Mouse (Mus musculus): ENCODE measurements at regions not wholly inside any gene's neighbourhood (a gene's known extent, or its start where the extent isn't known, plus 50 kb on each side); places are given as distances from the start of the nearest gene placed in this dataset.
A peak's percentile ranks its signal among the peaks of the same experiment; 100 is the strongest.

GRCm38 (mm10) chr13:59393231-59393938, 191.6 kb downstream of the Agtpbp1 start:
- DNase-seq (ENCODE audit: low spot score in 2 of 2) = no peak

GRCm38 (mm10) chr13:59392828-59393227, 192.2 kb downstream of the Agtpbp1 start:
- no peak for DNase-seq (ENCODE audit: low spot score in 2 of 2)

GRCm38 (mm10) chr13:59387627-59388325, 197.3 kb downstream of the Agtpbp1 start:
- no peak for DNase-seq (ENCODE audit: low spot score in 2 of 2)

- DNase-seq (ENCODE audit: low spot score in 2 of 2) = peak in 1 of 2 experiments; percentile 15
Measured at GRCm38 (mm10) chr13:59386935-59387540, 198.0 kb downstream of the Agtpbp1 start.

- no peak for DNase-seq (ENCODE audit: low spot score in 2 of 2)
Measured at GRCm38 (mm10) chr13:59385824-59386223, 199.2 kb downstream of the Agtpbp1 start.

GRCm38 (mm10) chr13:59370141-59370816, 214.7 kb downstream of the Agtpbp1 start:
- no peak for DNase-seq (ENCODE audit: low spot score in 2 of 2)

GRCm38 (mm10) chr13:59368550-59369449, 216.2 kb downstream of the Agtpbp1 start:
- no peak for DNase-seq (ENCODE audit: low spot score in 2 of 2)

GRCm38 (mm10) chr13:59365460-59365859, 219.6 kb downstream of the Agtpbp1 start:
- peak; percentile 63 to 81 for DNase-seq (ENCODE audit: low spot score in 2 of 2)

GRCm38 (mm10) chr13:59363428-59363827, 221.6 kb downstream of the Agtpbp1 start:
- no peak for DNase-seq (ENCODE audit: low spot score in 2 of 2)

- DNase-seq (ENCODE audit: low spot score in 2 of 2) = no peak
Measured at GRCm38 (mm10) chr13:59361323-59361722, 223.7 kb downstream of the Agtpbp1 start.

GRCm38 (mm10) chr13:59360026-59360425, 225.0 kb downstream of the Agtpbp1 start:
- no peak for DNase-seq (ENCODE audit: low spot score in 2 of 2)

GRCm38 (mm10) chr13:59358421-59358820, 226.6 kb downstream of the Agtpbp1 start:
- DNase-seq (ENCODE audit: low spot score in 2 of 2) = no peak

GRCm38 (mm10) chr13:59351461-59351860, 233.6 kb downstream of the Agtpbp1 start:
- DNase-seq (ENCODE audit: low spot score in 2 of 2) = peak in 1 of 2 experiments; percentile 54

GRCm38 (mm10) chr13:59350613-59351150, 234.3 kb downstream of the Agtpbp1 start:
- no peak for DNase-seq (ENCODE audit: low spot score in 2 of 2)

- DNase-seq (ENCODE audit: low spot score in 2 of 2) = no peak
Measured at GRCm38 (mm10) chr13:59348510-59348909, 236.5 kb downstream of the Agtpbp1 start.

GRCm38 (mm10) chr13:59341871-59342270, 243.2 kb downstream of the Agtpbp1 start:
- DNase-seq (ENCODE audit: low spot score in 2 of 2) = peak in 1 of 2 experiments; percentile 51

GRCm38 (mm10) chr13:59338436-59338835, 246.6 kb downstream of the Agtpbp1 start:
- no peak for DNase-seq (ENCODE audit: low spot score in 2 of 2)

GRCm38 (mm10) chr13:59323933-59324332, 261.1 kb downstream of the Agtpbp1 start:
- DNase-seq (ENCODE audit: low spot score in 2 of 2) = no peak

GRCm38 (mm10) chr13:59323441-59323840, 261.6 kb downstream of the Agtpbp1 start:
- no peak for DNase-seq (ENCODE audit: low spot score in 2 of 2)

GRCm38 (mm10) chr13:59320261-59320660, 264.8 kb downstream of the Agtpbp1 start:
- DNase-seq (ENCODE audit: low spot score in 2 of 2) = no peak
